Mouse (Mus musculus) ovary, postnatal 14 days (tissue): ENCODE data around the gene Vsx2.

Experiments used
- DNase-seq: peaks from one replicate; pipeline ENCODE4 v3.0.0; 2022; ENCODE audit warnings: low spot score

Gene Vsx2

DNA sequence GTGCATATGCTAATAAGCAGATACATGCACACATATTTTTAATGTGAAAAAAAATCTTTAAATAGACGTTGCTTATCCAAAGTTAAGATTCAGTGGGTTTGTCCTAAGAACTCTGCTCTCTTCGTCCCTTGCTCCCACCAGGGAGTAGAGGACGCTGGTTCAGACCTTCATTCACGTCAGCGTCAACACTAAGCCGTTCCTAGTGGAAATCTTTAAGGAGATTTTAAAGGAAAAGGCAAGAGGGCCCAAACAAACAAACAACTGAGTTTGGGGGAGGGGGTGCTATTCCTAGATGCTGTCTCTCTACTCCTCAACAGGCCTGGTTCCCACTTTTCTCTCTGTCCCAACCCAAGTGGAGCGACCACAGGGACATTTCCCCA lies 2.8 kb downstream of the Vsx2 start:
- no peak for DNase-seq

DNA sequence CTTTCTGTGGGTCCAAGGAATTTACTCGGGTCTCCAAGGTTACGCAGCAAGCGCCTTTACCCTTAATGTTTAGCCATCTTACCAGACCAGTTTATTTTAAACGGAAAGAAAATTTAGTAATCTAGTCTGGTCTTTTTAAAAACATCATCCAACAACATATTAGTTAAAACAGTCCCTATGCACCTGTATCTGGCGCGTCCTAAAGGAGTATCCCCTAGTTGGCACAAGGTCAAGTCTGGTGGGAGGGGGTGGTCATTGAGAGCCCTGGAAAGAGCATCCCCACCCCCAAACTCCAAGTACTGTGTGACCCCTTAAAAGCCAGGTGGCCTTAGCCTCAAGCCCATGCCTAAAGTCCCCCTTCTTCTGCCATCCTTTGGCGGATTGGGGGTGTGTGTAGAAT lies 3.5 kb downstream of the Vsx2 start:
- DNase-seq = no peak

DNA sequence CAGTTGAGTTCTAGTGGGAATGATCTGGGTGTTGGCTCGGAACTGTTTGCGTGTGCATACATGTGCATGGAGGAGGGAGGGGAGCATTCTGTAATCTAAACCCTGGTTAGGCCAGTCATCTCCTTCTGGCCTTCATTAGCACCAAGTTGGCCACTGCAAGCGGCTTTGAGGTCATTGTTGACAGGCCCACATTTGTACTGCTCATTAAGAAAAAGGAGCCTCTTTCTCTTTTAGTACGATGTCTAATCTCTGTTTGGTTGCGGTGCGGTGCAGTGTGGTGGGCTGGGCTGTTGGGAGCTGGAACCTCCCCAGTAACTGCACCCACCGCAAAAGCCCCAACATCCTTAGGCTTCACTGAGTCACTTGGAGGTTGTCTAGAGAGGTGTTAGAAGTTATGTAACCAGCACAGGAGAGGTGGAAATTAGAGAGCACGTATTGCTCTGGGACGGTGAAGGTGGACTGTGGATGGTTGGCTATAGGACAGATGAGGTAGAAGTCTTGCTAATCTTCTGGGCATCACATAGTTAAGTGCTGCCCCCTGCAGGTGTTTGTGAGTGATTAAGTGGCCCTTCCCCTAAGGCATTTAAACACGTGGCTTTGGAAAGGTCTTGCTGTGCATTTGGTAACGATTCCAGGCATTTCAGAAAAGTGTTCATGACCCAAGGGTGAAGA lies 8.3 kb downstream of the Vsx2 start:
- no peak for DNase-seq

DNA sequence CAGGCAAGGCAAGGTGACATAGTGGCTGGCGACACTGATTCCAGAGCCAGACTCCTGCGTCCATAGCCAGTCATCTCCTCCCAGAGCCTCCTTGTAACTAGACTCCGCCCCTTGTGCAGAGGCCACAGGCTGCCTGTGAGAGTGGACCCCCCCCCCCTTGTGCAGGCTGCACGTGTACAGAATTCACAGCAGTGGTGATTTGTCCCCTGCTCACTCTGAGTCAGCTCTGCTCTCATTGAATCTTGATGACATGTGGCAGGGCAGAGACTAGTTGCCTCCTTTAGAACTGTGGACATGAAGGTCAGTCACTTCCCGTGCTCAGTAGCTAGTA lies 8.8 kb downstream of the Vsx2 start:
- DNase-seq = no peak

DNA sequence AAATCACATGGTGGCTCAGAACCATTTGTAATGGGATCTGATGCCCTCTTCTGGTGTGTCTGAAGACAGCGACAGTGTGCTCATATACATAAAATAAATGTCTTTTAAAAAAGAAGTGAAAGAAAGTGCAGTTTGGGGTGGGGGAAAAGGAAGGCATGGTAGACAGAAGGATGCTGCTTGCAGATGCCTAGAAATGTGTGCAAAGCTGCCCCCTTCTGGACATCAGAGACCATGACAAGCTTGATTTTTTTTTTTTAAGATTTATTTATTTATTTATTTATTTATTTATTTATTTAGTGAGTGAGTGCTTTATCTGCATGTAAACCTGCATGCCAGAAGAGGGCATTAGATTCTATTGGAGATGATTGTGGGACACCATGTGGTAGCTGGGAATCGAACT lies 11.7 kb downstream of the Vsx2 start:
- no peak for DNase-seq

DNA sequence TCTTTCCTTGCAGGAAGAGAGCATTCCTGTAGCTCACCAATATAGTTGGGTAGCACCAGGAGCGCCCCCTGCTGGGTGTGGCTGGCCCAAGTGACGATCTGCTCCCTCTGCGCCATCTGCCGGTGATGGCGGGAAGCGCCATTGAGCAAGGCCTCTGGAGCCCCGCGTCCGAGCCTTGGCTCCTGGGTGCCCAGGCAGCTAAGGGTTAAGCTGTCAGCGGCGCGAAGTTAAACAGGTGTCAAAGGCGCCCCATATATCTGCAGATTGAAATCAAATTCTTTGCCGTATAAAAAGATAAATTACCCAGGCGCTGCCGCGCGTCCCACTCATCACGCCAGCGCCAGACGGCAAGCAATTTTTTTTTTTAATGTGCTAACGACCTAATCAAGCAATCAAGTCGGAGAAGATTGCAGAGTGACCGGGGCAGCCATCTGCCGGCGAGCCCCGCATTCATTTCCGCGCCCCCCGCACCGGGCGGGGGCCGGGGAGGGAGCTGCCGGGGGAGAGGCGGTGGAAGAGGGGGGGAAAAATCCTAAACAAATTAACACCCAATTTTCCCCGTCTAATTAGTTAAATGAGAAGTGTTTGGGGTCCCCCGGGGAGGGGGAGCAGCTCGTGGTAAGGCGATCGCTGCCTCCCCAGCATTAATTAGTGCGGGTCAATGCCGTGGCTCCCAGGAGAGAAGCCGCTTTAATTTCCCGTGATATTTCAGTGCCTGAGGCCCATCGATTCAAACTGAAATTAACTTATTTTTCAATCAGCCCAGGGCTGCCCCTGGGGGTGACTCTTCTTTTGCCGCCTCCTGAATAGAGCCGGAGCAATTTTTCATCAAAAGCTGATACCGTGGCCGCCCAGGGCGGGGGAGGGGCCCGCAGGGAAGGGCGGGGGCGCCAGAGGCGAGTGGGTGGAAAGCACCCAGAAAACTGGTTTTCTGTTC lies 20.5 kb downstream of the Vsx2 start:
- DNase-seq = peak; percentile 93

DNA sequence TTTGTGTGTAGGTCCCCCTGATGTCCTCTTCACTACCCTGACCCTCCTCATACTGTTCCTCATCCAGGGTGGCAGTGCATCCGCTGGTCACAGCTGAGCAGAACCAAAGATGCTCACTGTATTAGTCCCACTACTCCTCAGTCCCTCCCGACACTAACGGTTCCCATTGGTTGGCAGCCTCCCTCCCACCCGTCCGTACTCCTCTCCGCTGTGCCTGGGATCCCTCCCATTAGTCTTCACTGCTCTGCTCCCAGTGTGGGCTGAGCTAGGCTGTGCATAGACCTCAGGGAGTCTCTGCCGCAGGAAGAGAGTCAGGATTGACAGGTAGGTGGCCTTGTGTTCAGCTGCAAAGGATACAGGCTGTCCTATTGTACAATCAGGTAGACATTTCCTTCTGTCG lies 28.8 kb downstream of the Vsx2 start:
- no peak for DNase-seq

DNA sequence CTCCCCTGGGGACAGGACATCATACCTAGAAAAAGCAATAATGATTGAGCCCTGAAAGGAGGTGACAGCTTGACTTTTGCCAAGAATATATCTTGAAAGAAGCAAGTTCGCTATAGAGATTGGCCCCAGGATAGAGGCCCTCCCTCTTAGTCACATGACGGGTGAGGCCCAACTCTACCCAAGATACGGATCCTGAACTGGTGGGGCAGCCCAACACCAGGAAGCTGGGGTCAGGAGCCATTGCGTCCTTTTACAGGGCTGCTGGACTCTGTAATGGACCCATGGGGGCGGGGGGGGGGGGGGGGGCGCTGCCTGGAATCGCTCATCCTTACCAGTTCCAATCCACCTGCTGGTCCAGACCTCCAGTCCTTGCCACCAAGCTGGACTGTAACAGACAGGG lies 34.4 kb downstream of the Vsx2 start:
- no peak for DNase-seq

DNA sequence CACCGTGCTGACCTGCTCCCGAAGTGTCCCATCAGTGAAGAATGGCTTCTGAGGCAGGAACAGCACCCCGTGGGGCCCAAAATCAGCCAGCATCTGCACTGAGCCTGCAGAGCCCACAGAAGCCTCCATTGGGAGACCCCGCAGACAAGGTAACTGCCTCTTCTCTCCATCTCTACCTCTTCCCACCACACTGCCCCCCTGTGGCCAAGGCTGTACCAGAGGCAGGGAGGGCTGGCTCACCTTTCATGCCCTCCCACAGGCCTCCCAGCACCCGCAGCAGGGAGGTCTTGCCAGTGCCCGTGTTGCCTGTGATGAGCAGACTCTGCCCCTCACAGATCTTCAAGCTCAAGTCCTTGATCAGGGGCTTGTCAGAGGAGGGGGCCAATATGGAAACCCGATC lies 36.3 kb downstream of the Vsx2 start:
- DNase-seq = no peak

DNA sequence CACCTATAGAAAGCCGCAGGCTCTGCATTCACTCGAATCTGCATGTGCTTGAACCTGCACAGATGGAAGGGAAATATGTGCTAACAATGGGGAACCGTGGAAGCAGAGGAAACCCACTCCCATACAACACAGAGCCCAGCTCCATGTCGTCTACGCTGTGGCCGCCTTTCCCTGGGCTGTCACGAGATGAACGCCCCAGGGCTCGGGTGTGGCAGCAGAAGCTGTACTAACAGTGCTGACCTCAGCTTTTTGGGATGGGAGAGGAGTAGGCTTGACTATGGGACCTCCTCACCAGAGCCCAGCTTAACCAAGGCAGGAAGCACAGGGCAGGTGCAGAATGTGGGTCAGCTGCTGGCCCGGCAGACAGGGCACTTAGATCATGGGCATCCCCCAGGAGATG lies 42.2 kb downstream of the Vsx2 start:
- no peak for DNase-seq

DNA sequence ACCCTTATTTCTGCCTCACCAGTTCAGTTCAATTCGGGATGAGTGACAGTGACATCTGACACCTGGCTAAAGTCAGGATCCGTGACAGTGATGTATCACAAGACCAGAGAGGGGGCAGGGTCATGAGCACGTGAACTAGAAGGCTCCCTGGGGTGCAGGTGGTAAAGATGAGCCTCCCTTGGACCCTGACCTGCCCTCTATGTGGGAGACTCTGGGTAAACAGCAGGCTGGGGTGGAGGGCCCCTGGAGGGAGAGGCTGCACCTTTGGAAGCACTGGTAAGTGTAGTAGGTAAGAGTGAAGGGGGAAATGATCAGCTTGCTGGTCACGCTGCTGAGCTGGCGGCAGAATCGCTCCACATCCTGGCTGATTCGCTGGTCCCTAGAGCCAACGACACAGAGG lies 43.0 kb downstream of the Vsx2 start:
- no peak for DNase-seq

DNA sequence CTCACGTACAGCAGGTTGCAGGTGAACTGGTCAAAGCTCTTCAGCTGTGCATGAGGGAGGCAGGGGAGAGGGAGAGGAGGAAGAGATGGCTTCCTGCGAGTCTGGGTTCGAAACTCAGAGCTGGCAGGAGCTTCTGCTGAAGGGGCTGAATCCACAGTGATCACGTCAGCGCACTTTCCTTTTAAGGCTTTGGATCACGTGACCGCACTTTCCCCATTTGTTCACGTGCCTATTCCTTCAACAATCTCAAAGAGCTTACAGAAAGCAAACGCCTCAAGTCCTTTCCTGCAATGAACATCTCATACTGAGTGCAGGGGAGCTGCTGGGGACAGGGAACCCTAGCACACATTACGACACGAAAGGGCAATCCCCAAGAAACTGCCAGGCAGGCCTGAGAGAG lies 44.4 kb downstream of the Vsx2 start:
- no peak for DNase-seq

DNA sequence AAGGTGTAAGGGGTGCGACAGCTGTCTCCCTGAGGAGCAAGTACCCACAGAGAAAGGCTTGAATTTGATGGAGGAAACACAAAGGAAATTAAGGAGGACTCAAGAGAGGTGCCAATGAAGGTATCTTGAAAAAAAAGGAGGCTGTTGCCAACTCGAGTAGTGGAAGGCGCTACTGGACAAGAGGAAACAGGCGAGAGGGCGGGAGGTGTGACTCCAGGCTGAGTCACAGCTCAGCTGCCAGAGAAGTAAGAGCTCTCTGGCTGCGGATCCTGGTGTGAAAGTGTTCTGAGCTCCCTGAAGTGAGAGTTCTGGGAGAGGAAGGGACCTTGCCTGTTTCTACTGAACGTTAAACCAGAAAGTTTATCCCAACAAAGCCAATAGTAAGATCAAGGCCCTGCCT lies 45.0 kb downstream of the Vsx2 start:
- DNase-seq = no peak

DNA sequence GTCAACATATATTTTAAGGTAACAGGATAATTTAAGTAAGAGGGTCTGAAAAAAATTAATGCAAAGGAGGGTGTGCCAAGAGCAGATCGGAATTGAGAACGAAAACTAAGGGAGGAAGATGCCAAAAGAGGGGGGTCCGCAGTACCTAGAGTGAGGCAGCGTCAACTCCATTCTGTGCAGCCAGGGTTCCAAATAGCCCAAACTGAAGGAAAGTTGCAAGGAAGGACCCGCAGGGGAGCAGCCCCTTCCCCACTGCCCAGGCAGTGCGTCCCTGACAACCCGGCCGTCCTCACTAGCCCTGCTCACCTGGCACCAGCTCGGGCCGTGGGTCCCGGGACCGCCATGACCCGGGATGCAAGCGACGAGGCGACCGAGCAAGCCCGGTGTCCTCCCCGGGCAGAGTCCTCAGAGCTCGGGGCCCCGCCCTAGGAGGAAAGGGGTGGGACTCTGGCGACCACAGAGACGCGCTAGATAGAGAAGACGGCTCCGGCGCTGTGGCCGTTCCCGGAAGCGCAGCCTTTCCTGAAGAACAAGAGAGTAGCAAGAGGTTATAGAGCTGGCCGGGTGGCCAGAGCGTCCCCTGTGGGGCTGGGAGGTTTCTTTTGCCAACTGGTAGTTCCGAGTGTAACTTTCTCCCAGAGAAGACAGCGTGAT lies 47.5 kb downstream of the Vsx2 start, which contains the start of gene Abcd4:
Abcd4 (minus strand) TSS at position 437 of the 654 bp plus-strand sequence.
- peak; percentile 84 for DNase-seq

DNA sequence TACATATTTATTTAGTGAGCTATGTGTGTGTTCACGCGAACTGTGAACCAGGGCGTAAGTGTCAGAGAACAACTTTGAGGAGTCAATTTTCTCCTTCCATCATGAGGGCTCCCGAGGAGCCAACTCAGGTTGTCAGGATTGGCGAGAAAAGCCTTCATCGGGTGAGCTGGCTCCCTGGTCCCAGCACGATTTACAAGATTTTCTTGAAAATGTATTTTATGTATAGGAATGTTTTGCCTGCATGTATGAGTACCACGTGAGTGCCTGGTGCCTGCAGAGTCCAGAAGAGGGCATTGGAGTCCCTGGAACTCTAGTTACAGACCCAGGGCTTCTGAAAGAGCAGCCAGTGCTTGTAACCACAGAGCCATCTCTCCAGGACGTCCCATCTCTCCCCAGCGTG lies 48.1 kb downstream of the Vsx2 start:
- peak; percentile 8 for DNase-seq

DNA sequence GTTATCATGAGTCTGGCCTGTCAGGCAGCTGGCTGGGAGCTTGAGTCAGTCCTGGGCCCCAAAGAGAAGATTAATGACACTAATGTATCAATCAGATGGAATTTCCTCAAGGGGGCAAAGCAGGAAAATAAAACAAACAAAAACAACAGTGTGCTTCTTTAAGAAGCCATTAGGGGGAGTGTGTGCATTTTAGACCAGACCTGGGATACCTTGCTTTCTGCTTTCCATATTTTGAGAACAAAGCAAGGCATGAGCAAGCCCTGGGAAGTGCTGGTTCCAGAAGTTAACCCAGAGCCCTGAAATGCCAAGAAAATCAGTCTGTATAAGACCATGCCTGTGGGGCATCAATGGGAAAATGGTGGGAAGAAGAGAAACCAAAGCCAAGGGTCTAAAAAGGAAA lies 51.4 kb downstream of the Vsx2 start:
- no peak for DNase-seq

DNA sequence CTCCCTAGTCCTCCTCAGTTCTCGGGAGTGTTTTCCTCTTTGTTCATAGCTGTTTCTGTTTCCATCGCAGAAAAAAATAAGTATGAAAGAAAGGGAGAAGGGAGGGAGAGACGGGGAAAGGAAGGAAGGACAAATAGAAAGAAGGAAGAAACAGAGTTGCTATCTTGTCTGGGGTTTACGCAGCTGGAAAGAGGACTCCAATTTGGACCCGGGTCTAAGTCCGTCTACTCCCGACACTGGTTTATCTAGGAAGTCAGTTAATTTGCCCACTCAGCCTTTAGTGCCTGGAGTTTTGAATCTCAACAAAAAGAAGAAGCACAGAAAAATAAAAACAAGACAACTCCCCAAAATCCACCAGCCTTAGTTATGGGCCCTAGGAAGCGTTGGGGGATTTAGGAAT lies 55.0 kb downstream of the Vsx2 start:
- no peak for DNase-seq

DNA sequence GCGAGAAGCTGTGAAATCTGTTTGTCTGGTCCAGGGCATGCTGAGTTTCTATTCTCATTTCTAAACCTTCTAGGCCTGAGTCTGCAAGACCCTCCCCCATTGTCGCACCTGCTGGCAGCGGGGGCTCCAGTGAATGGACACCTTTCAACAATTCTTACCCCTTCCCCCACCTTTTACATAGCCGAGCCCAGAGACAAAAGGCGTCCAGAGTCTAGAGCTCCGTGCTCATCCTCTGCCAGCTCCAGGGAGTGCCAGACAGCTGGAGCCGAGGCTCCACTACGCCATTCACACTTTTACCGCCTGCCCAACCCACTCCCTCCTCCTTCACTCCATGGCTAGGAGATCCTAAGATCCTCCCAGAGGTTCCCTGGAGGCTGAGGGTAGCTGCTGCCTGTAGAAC lies 55.6 kb downstream of the Vsx2 start:
- no peak for DNase-seq

DNA sequence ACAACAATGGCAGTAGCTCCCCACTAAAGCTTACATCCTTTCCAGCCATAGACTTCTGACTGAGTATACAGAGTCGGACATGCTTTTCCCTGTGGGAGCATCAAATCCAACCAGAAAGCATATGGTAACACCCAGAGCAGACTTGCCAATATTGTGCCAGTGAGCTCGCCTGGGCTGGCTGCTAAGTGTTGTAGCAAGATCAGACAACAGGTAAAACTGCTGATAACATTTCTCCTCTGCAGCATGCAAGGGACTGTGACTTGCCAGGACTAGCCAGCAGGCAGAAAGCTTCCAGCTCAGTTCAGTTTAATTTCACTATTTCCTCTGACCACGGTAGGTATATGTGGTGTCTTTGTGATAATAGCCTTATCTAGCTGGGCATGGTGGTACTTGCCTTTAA lies 62.3 kb downstream of the Vsx2 start:
- DNase-seq = no peak

DNA sequence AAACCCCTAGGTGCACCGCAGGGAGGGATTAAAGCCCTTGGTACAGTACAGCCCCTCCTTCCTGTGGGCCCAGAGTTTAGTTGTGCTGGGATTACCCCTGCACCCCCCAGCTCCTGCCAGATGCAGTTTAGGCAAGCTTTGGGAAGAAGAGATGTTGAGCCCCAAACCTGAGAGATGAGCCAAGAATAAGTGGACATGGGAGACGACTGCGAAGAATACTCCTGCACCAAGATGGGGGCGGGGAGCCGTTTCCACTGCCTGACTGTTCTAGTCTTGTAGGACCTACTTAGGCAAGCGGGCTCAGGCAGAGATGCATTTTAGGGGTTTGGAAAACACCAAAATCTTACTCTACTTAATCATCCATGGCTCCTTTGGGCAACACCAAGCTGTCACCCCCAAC lies 70.7 kb downstream of the Vsx2 start:
- DNase-seq = no peak

DNA sequence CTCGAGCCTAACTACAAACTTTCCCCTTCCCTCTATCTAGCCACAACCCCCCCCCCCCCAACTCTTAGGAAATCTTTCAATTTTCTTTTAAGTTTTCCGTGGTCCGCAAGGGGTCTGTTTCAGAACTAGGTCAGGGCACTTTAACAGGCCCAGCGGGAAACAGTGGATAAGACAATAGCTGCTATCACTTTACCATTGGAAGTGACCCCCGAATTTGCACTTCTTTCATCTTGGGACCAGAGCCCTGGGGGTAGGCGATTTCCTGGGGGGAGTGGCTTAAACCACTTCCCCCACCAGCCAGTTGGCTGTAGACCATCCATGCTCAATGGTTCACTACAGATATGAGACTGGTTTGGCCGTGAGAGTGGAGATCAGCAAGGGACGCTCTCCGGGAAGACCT lies 71.1 kb downstream of the Vsx2 start, which contains the start of gene Vrtn:
Vrtn (plus strand) TSS at position 366 of the 400 bp plus-strand sequence.
- no peak for DNase-seq
